Mouse (Mus musculus) layer of hippocampus, adult 9-11 months (tissue): ENCODE data around the gene Hmx3.

ENCODE experiments used
- DNase-seq: peaks from one replicate; pipeline ENCODE4 v3.0.0; 2022

Hmx3 gene

GRCm38 (mm10) chr7:131542115-131542871 is at the start of gene Hmx3:
Hmx3 (plus strand) TSS chr7:131542867.
- no peak for DNase-seq

GRCm38 (mm10) chr7:131503739-131504138 is 38.9 kb upstream of the Hmx3 start:
- DNase-seq: no peak

- peak; percentile 66 for DNase-seq
Measured at GRCm38 (mm10) chr7:131539979-131540378, 2.7 kb upstream of the Hmx3 start.

GRCm38 (mm10) chr7:131541184-131542114 is 1.2 kb upstream of the Hmx3 start:
- no peak for DNase-seq

GRCm38 (mm10) chr7:131542872-131543622 is 380 bp downstream of the Hmx3 start:
- DNase-seq: no peak

- DNase-seq: no peak
Measured at GRCm38 (mm10) chr7:131543623-131544481, 1.2 kb downstream of the Hmx3 start.

GRCm38 (mm10) chr7:131544871-131545270 is 2.2 kb downstream of the Hmx3 start:
- no peak for DNase-seq

- DNase-seq: no peak
Measured at GRCm38 (mm10) chr7:131545701-131546385, 3.2 kb downstream of the Hmx3 start.

- no peak for DNase-seq
Measured at GRCm38 (mm10) chr7:131546423-131546822, 3.8 kb downstream of the Hmx3 start.

GRCm38 (mm10) chr7:131547481-131547880 is 4.8 kb downstream of the Hmx3 start:
- no peak for DNase-seq

- no peak for DNase-seq
Measured at GRCm38 (mm10) chr7:131548473-131548872, 5.8 kb downstream of the Hmx3 start, which contains the start of gene Hmx2. Hmx2 (plus strand) TSS chr7:131548773.

GRCm38 (mm10) chr7:131551471-131551870 is 8.8 kb downstream of the Hmx3 start:
- DNase-seq: no peak

GRCm38 (mm10) chr7:131551931-131552741 is 9.5 kb downstream of the Hmx3 start:
- no peak for DNase-seq

GRCm38 (mm10) chr7:131552781-131553180 is 10.1 kb downstream of the Hmx3 start:
- no peak for DNase-seq

GRCm38 (mm10) chr7:131553771-131554175 is 11.1 kb downstream of the Hmx3 start:
- no peak for DNase-seq

- DNase-seq: no peak
Measured at GRCm38 (mm10) chr7:131554341-131555180, 11.9 kb downstream of the Hmx3 start.

- DNase-seq: no peak
Measured at GRCm38 (mm10) chr7:131555301-131556081, 12.8 kb downstream of the Hmx3 start.

GRCm38 (mm10) chr7:131556116-131556515 is 13.4 kb downstream of the Hmx3 start:
- DNase-seq: no peak
